Mouse (Mus musculus): ENCODE measurements around the gene Mthfs. TPM values are rescaled to one million over a fixed set of nuclear protein-coding genes. Genes with fewer than 3 reads are reported as not detected.
"Not testable (repeated sequence)": the region's sequence is repeated elsewhere in the genome, so short reads cannot be mapped to it uniquely, and the experiment has no call there.

Mthfs gene
- polyA plus RNA-seq, 1 experiment from 2014 or later, result 22.4 TPM

- H3K27ac ChIP-seq; H3K36me3 ChIP-seq; H3K27me3 ChIP-seq; H3K4me3 ChIP-seq; H3K4me2 ChIP-seq (replicated peaks); H3K9ac ChIP-seq; ATAC-seq (ENCODE audit: low FRiP score); H3K4me1 ChIP-seq; H3K9me3 ChIP-seq (replicated peaks): not testable (repeated sequence)
- 79% methylated on average over 4 of the region's 4 CpGs for WGBS
Measured at GRCm38 (mm10) chr9:89218174-89218573, 7.7 kb downstream of the Mthfs start.

- not testable (repeated sequence) for H3K27ac ChIP-seq; H3K27me3 ChIP-seq; H3K9me3 ChIP-seq (replicated peaks); ATAC-seq (ENCODE audit: low FRiP score); H3K4me1 ChIP-seq; H3K4me3 ChIP-seq; H3K9ac ChIP-seq; H3K36me3 ChIP-seq; H3K4me2 ChIP-seq (replicated peaks)
- 100% methylated on average over 3 of the region's 4 CpGs for WGBS
Measured at GRCm38 (mm10) chr9:89219668-89220067, 9.2 kb downstream of the Mthfs start.

- not testable (repeated sequence) for H3K4me3 ChIP-seq; ATAC-seq (ENCODE audit: low FRiP score); H3K36me3 ChIP-seq; H3K27ac ChIP-seq; H3K4me2 ChIP-seq (replicated peaks); H3K9me3 ChIP-seq (replicated peaks); H3K9ac ChIP-seq; H3K4me1 ChIP-seq; H3K27me3 ChIP-seq
- 91% methylated on average over 6 of the region's 6 CpGs for WGBS
Measured at GRCm38 (mm10) chr9:89220704-89221287, 10.3 kb downstream of the Mthfs start.

GRCm38 (mm10) chr9:89226071-89226470, 15.6 kb downstream of the Mthfs start:
- no peaks in the 10 kb centered on the region for H3K36me3 ChIP-seq
- no peak overlapping the region for H3K4me2 ChIP-seq (replicated peaks)
- no peaks in the 10 kb centered on the region for H3K9me3 ChIP-seq (replicated peaks)
- no peak overlapping the region for H3K4me3 ChIP-seq
- no peak for ATAC-seq (ENCODE audit: low FRiP score)
- no peaks in the 10 kb centered on the region for H3K27me3 ChIP-seq
- H3K27ac ChIP-seq, result no peak overlapping the region
- H3K9ac ChIP-seq, result no peak overlapping the region
- WGBS, result 58% methylated on average over 4 of the region's 4 CpGs
- H3K4me1 ChIP-seq, result no peaks in the 10 kb centered on the region

- Histone ChIP-seq H3K9ac (no peak overlapping the region), H3K27ac (no peak overlapping the region), H3K4me1 (no peaks in the 10 kb centered on the region), H3K9me3 (replicated peaks) (no peaks in the 10 kb centered on the region), H3K4me2 (replicated peaks) (no peak overlapping the region), H3K4me3 (no peak overlapping the region), H3K27me3 (no peaks in the 10 kb centered on the region), H3K36me3 (no peaks in the 10 kb centered on the region)
- WGBS, result 90% methylated on average over 7 of the region's 7 CpGs
- ATAC-seq (ENCODE audit: low FRiP score), result no peak
Measured at GRCm38 (mm10) chr9:89228122-89228521, 17.6 kb downstream of the Mthfs start.

GRCm38 (mm10) chr9:89230897-89231497, 20.5 kb downstream of the Mthfs start:
- H3K9me3 ChIP-seq (replicated peaks); ATAC-seq (ENCODE audit: low FRiP score); H3K27me3 ChIP-seq; H3K4me2 ChIP-seq (replicated peaks); H3K36me3 ChIP-seq; H3K4me1 ChIP-seq; H3K4me3 ChIP-seq; H3K27ac ChIP-seq; H3K9ac ChIP-seq: not testable (repeated sequence)
- 82% methylated on average over 2 of the region's 2 CpGs for WGBS

- 80% methylated on average over 4 of the region's 4 CpGs for WGBS
- H3K36me3 ChIP-seq; H3K27me3 ChIP-seq; H3K9ac ChIP-seq; H3K27ac ChIP-seq; H3K9me3 ChIP-seq (replicated peaks); H3K4me3 ChIP-seq; H3K4me2 ChIP-seq (replicated peaks); ATAC-seq (ENCODE audit: low FRiP score); H3K4me1 ChIP-seq: not testable (repeated sequence)
Measured at GRCm38 (mm10) chr9:89237131-89237530, 26.7 kb downstream of the Mthfs start.

GRCm38 (mm10) chr9:89238976-89239505, 28.6 kb downstream of the Mthfs start:
- not testable (repeated sequence) for H3K9me3 ChIP-seq (replicated peaks); H3K9ac ChIP-seq; H3K36me3 ChIP-seq; H3K4me2 ChIP-seq (replicated peaks); H3K4me3 ChIP-seq; H3K27me3 ChIP-seq; H3K4me1 ChIP-seq; H3K27ac ChIP-seq; ATAC-seq (ENCODE audit: low FRiP score)
- WGBS, result 87% methylated on average over 4 of the region's 5 CpGs

- WGBS, result 94% methylated on average over 3 of the region's 3 CpGs
- not testable (repeated sequence) for H3K36me3 ChIP-seq; H3K27ac ChIP-seq; H3K4me1 ChIP-seq; H3K4me3 ChIP-seq; H3K9me3 ChIP-seq (replicated peaks); H3K27me3 ChIP-seq; H3K9ac ChIP-seq; ATAC-seq (ENCODE audit: low FRiP score); H3K4me2 ChIP-seq (replicated peaks)
Measured at GRCm38 (mm10) chr9:89240516-89241019, 30.1 kb downstream of the Mthfs start.

GRCm38 (mm10) chr9:89253400-89253799, 42.9 kb downstream of the Mthfs start:
- Histone ChIP-seq H3K9me3 (replicated peaks) (no peaks in the 10 kb centered on the region), H3K36me3 (no peaks in the 10 kb centered on the region), H3K4me3 (no peak overlapping the region), H3K9ac (no peak overlapping the region), H3K27ac (no peak overlapping the region), H3K27me3 (no peaks in the 10 kb centered on the region), H3K4me1 (no peaks in the 10 kb centered on the region), H3K4me2 (replicated peaks) (no peak overlapping the region)
- no peak for ATAC-seq (ENCODE audit: low FRiP score)
- 82% methylated on average over 2 of the region's 2 CpGs for WGBS

- Histone ChIP-seq H3K9me3 (replicated peaks) (no peaks in the 10 kb centered on the region), H3K27me3 (no peaks in the 10 kb centered on the region), H3K36me3 (no peaks in the 10 kb centered on the region), H3K4me1 (no peaks in the 10 kb centered on the region), H3K27ac (no peak overlapping the region), H3K9ac (no peak overlapping the region), H3K4me2 (replicated peaks) (no peak overlapping the region), H3K4me3 (no peak overlapping the region)
- no peak for ATAC-seq (ENCODE audit: low FRiP score)
- WGBS, result 93% methylated on average over 12 of the region's 12 CpGs
Measured at GRCm38 (mm10) chr9:89256556-89257335, 46.3 kb downstream of the Mthfs start.

GRCm38 (mm10) chr9:89263968-89264367, 53.5 kb downstream of the Mthfs start:
- H3K36me3 ChIP-seq, result no peaks in the 10 kb centered on the region
- H3K4me2 ChIP-seq (replicated peaks), result no peak overlapping the region
- H3K9ac ChIP-seq, result no peak overlapping the region
- no peak overlapping the region for H3K4me3 ChIP-seq
- no peak for ATAC-seq (ENCODE audit: low FRiP score)
- no peaks in the 10 kb centered on the region for H3K27me3 ChIP-seq
- 90% methylated on average over 3 of the region's 3 CpGs for WGBS
- no peak overlapping the region for H3K27ac ChIP-seq
- H3K4me1 ChIP-seq, result no peaks in the 10 kb centered on the region
- H3K9me3 ChIP-seq (replicated peaks), result no peaks in the 10 kb centered on the region

Data from hindbrain, embryonic 12.5 days (tissue).